8 mouse cellular contexts compared by ENCODE assay signal in the genomic region with DNA sequence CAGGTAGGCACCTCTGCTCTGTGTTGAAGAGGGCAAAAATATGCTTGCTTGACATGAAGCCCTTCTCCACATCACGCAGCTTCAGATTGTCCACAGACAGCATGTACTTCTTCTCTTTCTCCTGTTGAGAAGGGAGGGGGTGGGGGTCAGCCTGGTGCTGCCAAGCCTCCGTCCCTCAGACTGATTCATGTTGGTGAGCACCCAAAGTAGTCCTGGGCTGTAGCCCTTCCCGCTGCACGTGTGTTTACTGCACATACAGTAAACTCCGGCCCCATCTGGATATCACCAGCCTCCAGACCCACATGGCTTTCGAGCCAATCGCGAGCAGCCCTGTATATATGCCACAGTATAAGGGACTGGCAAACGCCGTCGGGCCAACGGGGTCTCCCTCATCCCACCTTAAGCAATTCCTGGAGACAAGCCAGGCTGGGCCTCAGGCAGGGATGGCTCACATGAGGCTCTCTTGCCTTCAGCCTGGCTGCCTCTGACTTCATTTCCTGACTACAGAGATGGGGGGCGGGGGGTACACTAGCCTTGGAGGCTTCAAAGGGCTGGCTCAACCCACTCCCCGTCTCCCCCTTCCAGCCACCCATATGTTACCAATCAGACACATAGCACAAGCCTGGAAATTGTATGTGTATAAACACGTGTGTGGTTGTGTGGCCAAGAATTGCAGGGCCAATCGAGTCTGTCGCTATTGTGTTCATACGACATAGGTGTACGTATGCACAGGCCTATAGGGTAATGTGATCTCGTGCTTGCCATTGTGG. TPM values are rescaled to one million over a fixed set of nuclear protein-coding genes. Genes with fewer than 3 reads are reported as not detected.
DNase-seq lines count a peak whose midpoint lies in the region; ATAC-seq lines count a peak whose summit lies in the region.

No protein-coding gene starts in this region.

- no peaks in the 10 kb centered on the region for H3K36me3 ChIP-seq in heart, embryonic 11.5 days (ENCODE audit: control insufficient read depth, insufficient read depth, low read length)
- no peaks in the 10 kb centered on the region for H3K36me3 ChIP-seq in intestine, embryonic 16.5 days (ENCODE audit: control insufficient read depth, insufficient read depth, low read length)

- peak overlapping the region; percentile 89 for H3K27ac ChIP-seq in heart, embryonic 11.5 days (ENCODE audit: low read depth, low read length)
- peak overlapping the region; percentile 92 for H3K27ac ChIP-seq in intestine, embryonic 16.5 days (ENCODE audit: low read length)

- no peaks in the 10 kb centered on the region for H3K9me3 ChIP-seq in heart, embryonic 11.5 days (replicated peaks; ENCODE audit: control insufficient read depth, low read length)
- H3K9me3 ChIP-seq in intestine, embryonic 16.5 days (ENCODE audit: control insufficient read depth, low read length) = no peaks in the 10 kb centered on the region

- peaks cover 43% of the 10 kb centered on the region for H3K4me1 ChIP-seq in heart, embryonic 11.5 days (ENCODE audit: control insufficient read depth, insufficient read depth, low read length)
- peaks cover 34% of the 10 kb centered on the region for H3K4me1 ChIP-seq in intestine, embryonic 16.5 days (ENCODE audit: control insufficient read depth, insufficient read depth, low read length)

- peak overlapping the region; percentile 74 for H3K4me2 ChIP-seq in heart, embryonic 11.5 days
- 0 out of 2 replicates have a peak overlapping the region, but pooled peaks have one; percentile 50 for H3K4me2 ChIP-seq in intestine, embryonic 16.5 days (ENCODE audit: low read depth, low read length)

- H3K4me3 ChIP-seq in heart, embryonic 11.5 days (ENCODE audit: low read depth, low read length) = no peak overlapping the region
- no peak overlapping the region for H3K4me3 ChIP-seq in intestine, embryonic 16.5 days (ENCODE audit: low read length)

- peak overlapping the region; percentile 84; the same call in 1 of the 2 replicates for H3K9ac ChIP-seq in heart, embryonic 11.5 days (ENCODE audit: low read depth, low read length)
- peak overlapping the region; percentile 52; the same call in 1 of the 2 replicates for H3K9ac ChIP-seq in intestine, embryonic 16.5 days (ENCODE audit: low read depth, low read length)

- peaks cover 8% of the 10 kb centered on the region for H3K27me3 ChIP-seq in heart, embryonic 11.5 days (ENCODE audit: control insufficient read depth, insufficient read depth, low read length)
- H3K27me3 ChIP-seq in intestine, embryonic 16.5 days (replicated peaks; ENCODE audit: control insufficient read depth, insufficient read depth, low read length) = no peaks in the 10 kb centered on the region

- 60% methylated on average over 20 of the region's 20 CpGs for WGBS in heart, embryonic 11.5 days (ENCODE audit: insufficient replicate concordance)
- WGBS in intestine, embryonic 16.5 days = 52% methylated on average over 20 of the region's 20 CpGs

- DNase-seq in heart, adult 18-20 months = no peak
- DNase-seq in urinary bladder, postnatal 14 days (ENCODE audit: low spot score) = peak; percentile 29
- DNase-seq in urinary bladder, adult 2 months (ENCODE audit: low spot score) = no peak
- no peak for DNase-seq in B cell, adult 2 months
- DNase-seq in cerebellum, postnatal 4 days (ENCODE audit: low spot score in 2 of 2) = no peak
- no peak for DNase-seq in thymus, adult 18-20 months

- peak; percentile 11; the same call in 1 of the 2 replicates for ATAC-seq in heart, embryonic 11.5 days (replicated peaks; ENCODE audit: insufficient number of reproducible peaks, low FRiP score, low TSS enrichment)
- ATAC-seq in intestine, embryonic 16.5 days = no peak; the same call in 1 of the 2 replicates

RNA-seq across cellular contexts. Expression of a gene that starts 29.2 kb away (rescaled TPM):
- polyA plus RNA-seq in heart, embryonic 11.5 days (2014; fragmentation: Nextera tagmentation; extraction: Ambion mirVana) = 125 and 339 TPM in 2 replicates
- 100 to 1,000 TPM; 214 to 232 TPM for total RNA-seq in heart, adult 18-20 months (2021)
- polyA plus RNA-seq in urinary bladder, adult 2 months (2012; rRNA removed) = 248 TPM in 2 replicates
- 342 and 377 TPM in 2 replicates for polyA plus RNA-seq in intestine, embryonic 16.5 days (2015; fragmentation: Nextera tagmentation; extraction: Ambion mirVana)

RNA-seq across cellular contexts. Expression of a gene that starts 29.9 kb away (rescaled TPM):
- 20.5 and 26.8 TPM in 2 replicates for polyA plus RNA-seq in heart, embryonic 11.5 days (2014; fragmentation: Nextera tagmentation; extraction: Ambion mirVana)
- 10 to 100 TPM; 67.6 to 75.5 TPM for total RNA-seq in heart, adult 18-20 months (2021)
- 50.8 and 55.4 TPM in 2 replicates for polyA plus RNA-seq in urinary bladder, adult 2 months (2012; rRNA removed)
- polyA plus RNA-seq in intestine, embryonic 16.5 days (2015; fragmentation: Nextera tagmentation; extraction: Ambion mirVana) = 21.5 and 21.6 TPM in 2 replicates

RNA-seq across cellular contexts. Expression of a gene that starts 35.1 kb away (rescaled TPM):
- 32.1 and 35.8 TPM in 2 replicates for polyA plus RNA-seq in heart, embryonic 11.5 days (2014; fragmentation: Nextera tagmentation; extraction: Ambion mirVana)
- 10 to 100 TPM; 19.1 to 27.2 TPM for total RNA-seq in heart, adult 18-20 months (2021)
- polyA plus RNA-seq in urinary bladder, adult 2 months (2012; rRNA removed) = 120 and 125 TPM in 2 replicates
- polyA plus RNA-seq in intestine, embryonic 16.5 days (2015; fragmentation: Nextera tagmentation; extraction: Ambion mirVana) = 47.1 and 51.4 TPM in 2 replicates

RNA-seq across cellular contexts. Expression of a gene that starts 36.1 kb away (rescaled TPM):
- 10.1 and 11.6 TPM in 2 replicates for polyA plus RNA-seq in heart, embryonic 11.5 days (2014; fragmentation: Nextera tagmentation; extraction: Ambion mirVana)
- 1 to 10 TPM; 3.6 to 4.4 TPM for total RNA-seq in heart, adult 18-20 months (2021)
- 99.6 and 113 TPM in 2 replicates for polyA plus RNA-seq in urinary bladder, adult 2 months (2012; rRNA removed)
- polyA plus RNA-seq in intestine, embryonic 16.5 days (2015; fragmentation: Nextera tagmentation; extraction: Ambion mirVana) = 11.8 and 12.5 TPM in 2 replicates

RNA-seq across cellular contexts. Expression of a gene that starts 57.1 kb away (rescaled TPM):
- polyA plus RNA-seq in heart, embryonic 11.5 days (2014; fragmentation: Nextera tagmentation; extraction: Ambion mirVana) = 42.1 and 44.3 TPM in 2 replicates
- 10 to 100 TPM; 20.3 to 26.7 TPM for total RNA-seq in heart, adult 18-20 months (2021)
- 54.3 and 70.5 TPM in 2 replicates for polyA plus RNA-seq in urinary bladder, adult 2 months (2012; rRNA removed)
- 72.4 and 74.4 TPM in 2 replicates for polyA plus RNA-seq in intestine, embryonic 16.5 days (2015; fragmentation: Nextera tagmentation; extraction: Ambion mirVana)
